Mouse (Mus musculus) neutrophil, adult 5-6 weeks (primary cell): ENCODE measurements around the gene Neurog1. TPM values are rescaled to one million over a fixed set of nuclear protein-coding genes. Genes with fewer than 3 reads are reported as not detected.

Experiments used
- ATAC-seq: fragments of 151-379, 151-347 bp; 2 replicates; pipeline ENCODE4 v1.8.0; 2017; ENCODE audit warnings: mild to moderate bottlenecking, moderate TSS enrichment; ENCODE audit not compliant: insufficient number of reproducible peaks, poor library complexity, low FRiP score, severe bottlenecking; ENCODE audit errors: extremely low read depth
- total RNA-seq: library from RNA; stranded (forward); fragments of 200-1000 nt; gene quantifications from 2 replicates; pipeline ENCODE4 v1.2.3, GENCODE M21; 2017

Neurog1 gene
- total RNA-seq, result not detected in 2 replicates

GRCm38 (mm10) chr13:56251924-56252619 is at the start of gene Neurog1:
Neurog1 (minus strand) TSS chr13:56252163.
- no peak for ATAC-seq

GRCm38 (mm10) chr13:56299336-56299735 is 47.4 kb upstream of the Neurog1 start:
- no peak for ATAC-seq

DNA sequence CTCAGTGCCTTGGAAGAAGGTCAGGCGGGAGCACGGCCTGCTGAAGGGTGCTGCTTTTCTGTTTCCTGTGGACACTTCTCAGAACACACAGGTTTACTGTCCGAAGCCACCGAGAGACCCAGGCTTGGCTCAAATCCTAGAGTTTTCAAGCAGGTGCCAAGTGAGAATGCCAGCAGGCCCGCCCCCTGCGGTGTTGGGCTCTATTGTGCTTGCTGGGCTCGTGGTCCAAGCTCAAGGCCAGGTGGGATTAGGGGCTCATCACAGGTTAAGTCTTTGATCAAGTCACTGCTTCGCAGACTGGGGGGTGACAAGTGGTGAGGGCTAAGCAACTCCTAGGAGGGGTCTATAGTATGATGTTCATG is 44.7 kb upstream of the Neurog1 start:
- ATAC-seq, result no peak

DNA sequence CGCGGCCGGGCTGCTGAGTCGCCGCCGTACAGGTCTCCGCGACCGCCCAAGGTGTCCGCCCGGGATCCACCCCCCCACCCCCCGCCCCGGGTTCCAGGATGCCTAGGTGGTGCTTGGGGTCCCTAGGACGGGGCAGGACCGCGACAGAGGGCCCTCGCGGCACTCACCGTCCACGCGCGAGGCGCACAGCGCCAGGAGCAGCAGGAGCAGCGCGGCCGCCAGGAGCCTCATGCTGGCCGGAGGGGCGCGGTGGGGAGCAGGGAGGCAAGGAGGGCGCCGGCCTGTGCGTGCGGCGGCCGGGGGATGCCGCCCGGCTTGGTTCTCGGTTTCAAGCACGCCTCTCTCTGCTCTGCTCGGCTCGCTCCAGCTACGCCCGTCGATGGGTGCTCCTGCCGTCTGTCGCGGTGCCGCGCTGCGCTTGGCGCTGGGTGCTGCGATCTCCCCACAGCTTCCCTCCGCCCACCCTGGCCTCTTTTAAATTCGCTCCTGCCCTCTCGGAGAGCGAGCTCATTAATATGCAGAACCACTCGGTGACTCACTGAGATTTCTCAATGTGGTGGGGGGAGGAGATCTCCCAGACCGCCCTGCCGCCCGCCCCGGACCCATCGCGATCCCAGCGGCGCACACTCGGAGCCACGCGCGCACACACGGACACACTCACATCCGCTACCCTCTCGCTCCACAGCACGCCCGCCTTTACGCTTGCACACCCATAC is 44.1 kb upstream of the Neurog1 start, which contains the start of gene Cxcl14:
Gene Cxcl14 (minus strand): TSS at position 609 of the 716 bp plus-strand sequence.
- no peak for ATAC-seq

- ATAC-seq, result no peak
Observed at GRCm38 (mm10) chr13:56295586-56295942, 43.6 kb upstream of the Neurog1 start.

GRCm38 (mm10) chr13:56294908-56295307 is 42.9 kb upstream of the Neurog1 start:
- ATAC-seq, result no peak

DNA sequence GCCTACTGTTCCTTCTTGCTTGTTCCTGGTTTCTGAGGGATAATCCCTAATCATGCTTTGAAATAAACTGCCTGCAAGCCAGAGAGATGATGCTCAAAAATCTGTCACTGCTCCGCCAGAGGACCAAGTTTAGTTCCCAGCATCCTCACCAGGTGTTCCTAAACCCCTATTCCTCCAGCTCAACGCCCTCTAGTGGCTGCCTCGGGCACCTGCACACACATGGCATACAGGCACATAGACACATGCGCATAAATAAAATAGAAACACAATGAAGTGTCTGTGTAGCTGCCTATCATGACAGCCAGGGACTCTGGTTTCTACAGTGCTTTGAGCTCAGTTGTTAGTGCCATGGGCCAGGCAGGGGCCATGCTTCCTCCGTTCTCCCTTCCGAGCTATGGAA is 38.0 kb upstream of the Neurog1 start:
- no peak for ATAC-seq

DNA sequence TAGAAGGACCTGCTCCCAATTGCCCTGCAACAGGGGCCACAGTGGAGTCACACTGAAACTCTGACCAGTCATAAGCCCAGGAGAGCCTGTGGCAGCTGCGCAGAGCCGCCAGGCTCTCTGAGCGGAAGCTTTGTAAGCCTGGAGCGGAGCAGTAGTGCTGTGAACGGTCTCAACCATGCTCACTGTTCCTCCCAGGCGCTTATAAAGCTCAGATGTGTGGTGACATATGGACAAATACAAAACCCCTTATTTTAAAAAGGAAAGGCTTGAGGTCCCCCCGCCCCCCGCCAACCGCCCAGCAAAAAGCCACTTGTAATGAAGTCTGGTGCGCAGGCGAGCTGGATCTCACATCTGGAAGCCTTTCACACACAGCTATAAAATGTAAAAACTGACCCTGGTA is 37.3 kb upstream of the Neurog1 start:
- no peak for ATAC-seq

- ATAC-seq, result no peak
Observed at GRCm38 (mm10) chr13:56288601-56289000, 36.6 kb upstream of the Neurog1 start.

GRCm38 (mm10) chr13:56287091-56287490 is 35.1 kb upstream of the Neurog1 start:
- ATAC-seq, result no peak

GRCm38 (mm10) chr13:56283321-56283720 is 31.4 kb upstream of the Neurog1 start:
- no peak for ATAC-seq

- ATAC-seq, result no peak
Observed at GRCm38 (mm10) chr13:56280356-56280755, 28.4 kb upstream of the Neurog1 start.

GRCm38 (mm10) chr13:56279439-56279838 is 27.5 kb upstream of the Neurog1 start:
- ATAC-seq, result no peak

DNA sequence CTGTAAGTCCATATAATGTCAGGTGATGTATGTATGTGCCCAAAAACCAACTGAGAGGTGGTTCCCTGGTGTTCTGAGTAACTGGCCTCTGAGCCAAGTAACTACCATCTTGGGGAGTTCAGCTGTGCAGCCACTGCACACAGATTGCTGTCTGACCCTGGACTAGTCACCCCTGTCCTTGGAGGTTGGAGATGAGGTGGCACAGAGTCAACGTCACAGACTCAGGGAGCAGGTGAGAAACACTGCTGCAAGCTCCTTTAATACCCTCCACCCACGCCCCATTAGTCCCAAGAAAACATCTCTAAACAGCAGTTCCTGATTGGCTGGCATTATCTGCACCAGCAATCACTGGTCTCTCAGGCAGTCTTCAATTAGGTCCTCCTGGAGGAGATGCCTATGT is 23.2 kb upstream of the Neurog1 start:
- ATAC-seq, result no peak

- ATAC-seq, result no peak
Observed at GRCm38 (mm10) chr13:56270124-56270523, 18.2 kb upstream of the Neurog1 start.

DNA sequence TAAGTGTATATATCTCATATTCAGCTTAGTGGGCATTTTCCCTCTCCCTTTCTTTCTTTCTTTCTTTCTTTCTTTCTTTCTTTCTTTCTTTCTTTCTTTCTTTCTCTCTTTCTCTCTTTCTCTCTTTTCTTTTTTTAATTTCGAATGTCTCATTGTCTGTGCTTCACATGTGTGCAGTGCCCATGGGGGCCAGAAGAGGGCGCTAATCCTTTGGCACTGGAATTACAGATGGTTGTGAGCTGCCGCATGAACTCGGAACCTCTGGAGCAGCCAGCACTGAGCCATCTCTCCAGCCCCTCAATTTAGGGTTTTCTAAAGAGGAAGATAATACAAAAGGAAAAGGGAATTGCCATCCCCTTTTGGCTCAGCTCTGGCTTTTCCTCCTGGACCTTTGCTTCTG is 15.4 kb upstream of the Neurog1 start:
- ATAC-seq, result no peak

- no peak for ATAC-seq
Observed at GRCm38 (mm10) chr13:56266435-56266834, 14.5 kb upstream of the Neurog1 start.

DNA sequence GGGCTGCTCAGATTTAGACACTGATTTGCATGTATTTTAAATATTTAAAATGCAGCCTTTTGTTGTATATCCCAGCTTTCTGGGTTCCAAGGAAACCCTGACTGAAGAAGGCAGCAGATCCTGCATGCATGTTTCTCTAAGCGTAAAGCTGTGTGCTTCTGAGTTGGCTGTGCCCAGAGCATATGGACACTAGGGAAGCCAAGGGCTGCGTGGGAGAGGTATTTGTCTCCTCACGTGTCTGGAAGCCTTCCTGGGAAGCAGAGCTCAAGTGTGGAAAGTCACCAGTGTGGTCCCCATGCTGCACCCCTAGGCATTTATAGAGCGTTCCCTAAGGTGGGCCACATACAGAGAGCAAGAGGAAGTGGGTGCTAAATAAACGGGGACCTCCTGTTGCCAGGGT is 13.7 kb upstream of the Neurog1 start:
- no peak for ATAC-seq

GRCm38 (mm10) chr13:56262269-56262668 is 10.3 kb upstream of the Neurog1 start:
- ATAC-seq, result no peak

DNA sequence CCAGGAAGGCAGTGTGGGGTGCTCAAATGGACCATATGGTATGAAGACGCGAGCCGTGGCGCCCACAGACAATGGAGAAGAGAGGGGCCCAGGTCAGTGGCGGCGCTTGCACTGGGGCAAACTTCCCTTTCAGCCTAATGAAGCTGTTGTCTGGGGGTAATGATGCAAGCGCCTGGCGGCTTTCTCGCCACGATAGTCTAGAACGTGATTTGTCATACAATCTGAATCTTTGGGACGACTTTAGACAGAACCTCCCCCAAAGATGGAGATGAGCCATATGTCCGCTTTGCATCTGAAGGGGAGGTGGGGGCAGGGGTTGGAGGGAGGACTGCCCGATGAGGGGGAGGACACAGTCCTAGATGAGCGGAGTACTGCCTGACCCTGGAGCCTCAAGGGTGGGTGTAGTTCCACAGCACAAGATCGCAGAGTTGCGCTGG is 8.4 kb upstream of the Neurog1 start:
- no peak for ATAC-seq

GRCm38 (mm10) chr13:56259926-56260250 is 7.9 kb upstream of the Neurog1 start:
- ATAC-seq, result no peak
